Mouse (Mus musculus) MEL-GATA-1-ER (cell line): ENCODE measurements around the gene Morn5.

Source experiments
- DNase-seq: peaks from one replicate; pipeline ENCODE4 v3.0.0-alpha.2; 2012; ENCODE audit warnings: low read depth; ENCODE audit errors: extremely low read depth

The Morn5 gene

GRCm38 (mm10) chr2:36067132-36067531 lies 17.9 kb downstream of the Morn5 start:
- DNase-seq = no peak

GRCm38 (mm10) chr2:36071660-36072305 lies 22.5 kb downstream of the Morn5 start:
- DNase-seq = no peak

GRCm38 (mm10) chr2:36073781-36074180 lies 24.5 kb downstream of the Morn5 start:
- no peak for DNase-seq

- DNase-seq = no peak
These were observed 26.0 kb downstream of the Morn5 start for GRCm38 (mm10) chr2:36075210-36075609.

GRCm38 (mm10) chr2:36077160-36077761 lies 28.0 kb downstream of the Morn5 start:
- DNase-seq = no peak

GRCm38 (mm10) chr2:36081446-36081845 lies 32.2 kb downstream of the Morn5 start:
- no peak for DNase-seq

- no peak for DNase-seq
These were observed 33.7 kb downstream of the Morn5 start for GRCm38 (mm10) chr2:36082802-36083580.

- DNase-seq = no peak
These were observed 35.8 kb downstream of the Morn5 start for GRCm38 (mm10) chr2:36085041-36085440.

GRCm38 (mm10) chr2:36089190-36089589 lies 39.9 kb downstream of the Morn5 start:
- DNase-seq = no peak

GRCm38 (mm10) chr2:36090853-36091741 lies 41.8 kb downstream of the Morn5 start:
- DNase-seq = peak; percentile 77

GRCm38 (mm10) chr2:36092748-36093147 lies 43.5 kb downstream of the Morn5 start:
- peak; percentile 37 for DNase-seq

- no peak for DNase-seq
These were observed 44.0 kb downstream of the Morn5 start for GRCm38 (mm10) chr2:36093301-36093700.

GRCm38 (mm10) chr2:36093914-36094475 lies 44.7 kb downstream of the Morn5 start:
- peak; percentile 36 for DNase-seq

GRCm38 (mm10) chr2:36097129-36097815 lies 48.0 kb downstream of the Morn5 start:
- no peak for DNase-seq

GRCm38 (mm10) chr2:36098021-36098420 lies 48.8 kb downstream of the Morn5 start:
- no peak for DNase-seq

GRCm38 (mm10) chr2:36099739-36100138 lies 50.5 kb downstream of the Morn5 start:
- DNase-seq = no peak

GRCm38 (mm10) chr2:36101866-36102558 lies 52.8 kb downstream of the Morn5 start:
- no peak for DNase-seq

- DNase-seq = no peak
These were observed 53.3 kb downstream of the Morn5 start for GRCm38 (mm10) chr2:36102559-36102946.

- no peak for DNase-seq
These were observed 53.9 kb downstream of the Morn5 start for GRCm38 (mm10) chr2:36103069-36103554.
